Mouse (Mus musculus) heart, adult 2 months (tissue): ENCODE data around the gene Tbc1d1.

ENCODE experiments used
- CTCF ChIP-seq: fragments of 200-600 bp; IDR thresholded peaks from 2 replicates; pipeline ENCODE4 v1.8.1; 2022; ENCODE audit warnings: antibody characterized with exemption, mild to moderate bottlenecking, moderate library complexity
- EP300 ChIP-seq: fragments of 200-500 bp; IDR thresholded peaks from 2 replicates; pipeline ENCODE4 v1.6.1; 2011; ENCODE audit warnings: low read depth, low read length, control low read depth; ENCODE audit not compliant: insufficient read depth
- POLR2A ChIP-seq: fragments of 200-500 bp; IDR thresholded peaks from 2 replicates; pipeline ENCODE4 v1.6.1; 2011; ENCODE audit warnings: mild to moderate bottlenecking, low read depth, low read length, control low read depth; ENCODE audit not compliant: insufficient read depth

DNA sequence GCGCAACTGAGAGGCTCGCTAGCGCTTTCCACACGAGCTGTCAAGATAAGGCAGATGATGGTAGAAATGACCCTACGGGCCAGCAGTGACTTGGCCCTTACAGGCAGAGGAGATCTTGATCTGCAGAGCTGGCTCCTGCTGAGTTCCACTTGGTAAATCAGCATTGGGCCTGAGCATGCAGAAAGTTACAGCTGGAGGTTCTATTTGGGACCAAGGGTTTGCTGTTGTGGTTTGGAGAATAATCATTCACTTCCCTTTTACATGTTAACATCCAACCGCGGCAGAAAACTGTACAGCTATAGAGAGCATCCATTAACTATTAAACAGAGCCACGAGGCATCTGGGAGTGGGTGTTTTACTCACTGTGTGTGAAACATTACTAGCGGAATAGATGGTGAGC, 111.2 kb downstream of the Tbc1d1 start:
- TF ChIP-seq POLR2A (no peak), EP300 (no peak), CTCF (no peak)
